Mouse (Mus musculus): ENCODE measurements at regions not wholly inside any gene's neighbourhood (a gene's known extent, or its start where the extent isn't known, plus 50 kb on each side); places are given as distances from the start of the nearest gene placed in this dataset.

DNA sequence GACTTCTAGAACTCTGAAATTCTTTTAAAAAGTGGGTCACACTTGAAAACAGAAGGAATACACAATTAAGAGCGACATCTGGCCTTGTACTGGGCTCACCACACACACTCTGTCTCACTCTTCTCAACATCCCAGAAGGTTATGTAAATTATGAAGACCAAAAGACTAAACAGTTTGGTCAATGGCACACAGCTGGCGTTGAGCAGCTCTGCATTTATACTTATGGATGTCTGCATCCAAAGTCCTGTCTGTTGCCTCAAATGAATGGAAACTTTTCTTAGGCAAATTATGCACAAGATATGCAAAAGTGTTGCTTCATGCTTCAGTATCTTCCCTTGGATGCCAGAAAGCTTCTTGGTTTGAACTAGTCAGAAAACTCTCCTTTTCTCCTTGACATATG is 323.5 kb downstream of the Ppp3ca start:
- DNase-seq (ENCODE audit: low spot score): no peak

DNA sequence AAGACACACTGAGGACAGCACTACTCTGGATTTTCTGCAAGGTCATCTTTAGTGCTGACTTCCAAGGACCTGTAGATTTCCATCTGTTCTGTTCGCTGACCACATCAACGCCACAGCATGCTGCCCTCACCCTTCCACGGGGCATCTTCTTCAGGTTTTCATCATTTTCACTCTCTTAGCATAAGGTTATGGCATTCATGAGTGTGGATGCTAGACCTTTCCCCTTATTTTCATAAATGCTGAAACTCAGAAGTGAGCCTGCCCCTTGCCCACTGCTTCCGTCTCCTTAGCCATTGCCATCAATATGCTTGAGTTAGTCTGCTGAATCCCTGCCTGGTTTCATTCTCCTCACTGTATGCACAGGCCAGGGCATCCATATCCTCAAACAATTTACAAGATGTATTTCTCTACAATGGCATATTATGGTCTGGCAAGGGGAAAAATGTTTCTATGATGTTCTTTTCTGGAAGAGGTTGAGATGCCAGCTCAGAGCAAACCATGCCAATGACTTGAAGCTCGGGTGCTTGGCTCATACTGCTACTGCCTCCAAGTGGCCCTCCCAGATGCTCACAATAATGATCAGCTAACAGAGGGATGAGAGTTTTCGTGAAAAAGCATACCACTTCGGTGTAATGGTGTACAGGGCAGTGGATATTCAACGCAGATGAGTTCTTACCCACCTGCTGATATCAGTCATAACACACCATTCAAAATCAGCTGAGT is 324.6 kb downstream of the Ppp3ca start:
- no peak for DNase-seq (ENCODE audit: low spot score)

DNA sequence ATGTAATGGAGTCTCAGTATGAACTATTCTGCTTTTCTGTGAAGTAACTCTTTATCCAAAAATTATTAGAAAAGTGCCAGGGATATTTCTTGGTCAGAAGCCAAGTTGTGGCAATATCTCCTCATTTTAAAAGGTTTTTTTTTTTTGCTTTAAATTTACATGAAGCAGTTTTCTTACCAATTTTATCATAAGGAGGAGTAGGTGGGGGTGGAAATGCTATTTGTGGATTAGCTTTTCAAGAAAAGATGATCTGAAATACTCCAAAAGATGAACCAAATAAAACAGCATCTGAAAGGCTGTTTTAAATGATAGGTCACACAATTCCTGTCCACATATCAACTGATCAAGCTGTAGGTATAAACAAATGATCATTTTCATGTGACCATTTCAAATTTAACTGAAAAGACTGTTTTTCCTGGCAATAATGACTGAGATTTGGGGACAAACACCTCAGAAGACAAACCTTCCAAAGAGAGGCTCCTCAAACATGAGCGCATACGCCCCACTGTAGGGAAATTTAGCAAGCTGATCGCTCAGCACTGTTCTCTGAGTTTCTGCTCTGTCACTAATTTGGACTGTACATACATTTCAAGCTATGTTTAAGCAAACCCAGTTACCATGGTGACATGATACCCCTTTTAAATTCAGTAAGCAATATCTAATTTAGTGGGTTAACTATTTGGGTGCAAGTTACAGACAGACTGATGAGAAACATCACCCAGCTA is 325.8 kb downstream of the Ppp3ca start:
- no peak for DNase-seq (ENCODE audit: low spot score)

DNA sequence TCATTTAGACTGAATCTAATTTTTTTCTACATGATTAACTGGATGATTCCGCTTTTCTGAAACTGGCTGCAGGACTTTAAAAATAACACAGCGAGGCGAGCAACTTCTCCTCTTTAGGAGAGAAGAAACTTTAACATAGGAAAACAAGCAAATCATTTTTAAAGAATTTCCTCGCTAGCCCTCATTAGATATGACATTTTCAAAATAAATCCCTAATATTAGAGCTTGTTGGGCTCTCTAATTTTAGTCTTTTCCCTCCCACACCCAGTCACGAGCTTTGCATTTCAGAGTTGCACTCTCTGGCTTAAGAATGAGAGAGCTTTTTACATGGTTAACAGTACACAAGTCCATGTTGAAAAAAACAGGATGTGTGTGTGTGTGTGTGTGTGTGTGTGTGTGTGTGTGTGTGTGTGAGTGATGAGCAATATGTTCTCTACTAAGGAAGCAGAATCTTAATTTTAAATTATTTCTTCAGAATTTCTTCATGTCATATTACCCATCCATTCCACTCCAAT is 326.5 kb downstream of the Ppp3ca start:
- no peak for DNase-seq (ENCODE audit: low spot score)

GRCm38 (mm10) chr3:137011551-137011950 is 329.3 kb upstream of the Emcn start:
- no peak for DNase-seq (ENCODE audit: low spot score)

DNA sequence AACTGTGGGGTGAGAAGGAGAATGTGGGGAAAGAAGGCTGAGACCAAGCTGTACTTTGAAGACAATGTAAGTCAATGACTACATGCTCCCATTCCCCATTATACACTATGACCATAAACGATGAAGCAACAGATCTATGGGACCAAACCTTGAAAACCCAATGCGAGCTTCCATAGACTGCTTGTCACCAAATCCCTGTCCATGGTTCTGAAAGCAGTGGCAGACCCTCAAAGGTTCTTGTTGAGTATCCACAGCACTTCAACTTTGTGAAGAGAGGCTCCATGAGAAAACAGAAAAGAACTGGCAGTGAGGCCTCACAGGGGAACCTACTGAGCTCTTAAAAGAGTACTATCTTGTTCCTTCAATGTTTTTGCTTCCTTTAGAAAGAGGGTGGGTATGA is 326.2 kb upstream of the Emcn start:
- no peak for DNase-seq (ENCODE audit: low spot score)

- no peak for DNase-seq (ENCODE audit: low spot score)
Observed at GRCm38 (mm10) chr3:137015199-137015598, 325.7 kb upstream of the Emcn start.

GRCm38 (mm10) chr3:137019971-137020634 is 320.8 kb upstream of the Emcn start:
- no peak for DNase-seq (ENCODE audit: low spot score)

DNA sequence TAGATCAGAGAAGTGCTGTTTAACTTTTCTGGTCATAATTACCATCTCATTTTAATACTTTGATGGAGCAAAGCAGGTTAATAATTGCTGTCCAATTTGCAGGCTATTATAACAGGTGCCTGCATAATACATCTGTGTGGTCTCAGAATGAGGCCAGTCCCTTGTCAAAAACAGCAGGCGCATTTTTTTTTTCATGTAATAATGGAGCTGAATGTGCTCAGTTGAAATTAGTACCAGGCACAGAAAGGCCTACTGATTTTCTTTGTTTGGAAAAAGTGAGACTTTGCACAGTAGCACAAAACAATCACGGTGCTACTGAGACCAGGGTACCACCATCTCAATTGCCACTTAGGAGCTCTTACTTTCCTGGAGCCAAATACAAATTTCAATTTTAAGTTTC is 311.3 kb upstream of the Emcn start:
- DNase-seq (ENCODE audit: low spot score): no peak

DNA sequence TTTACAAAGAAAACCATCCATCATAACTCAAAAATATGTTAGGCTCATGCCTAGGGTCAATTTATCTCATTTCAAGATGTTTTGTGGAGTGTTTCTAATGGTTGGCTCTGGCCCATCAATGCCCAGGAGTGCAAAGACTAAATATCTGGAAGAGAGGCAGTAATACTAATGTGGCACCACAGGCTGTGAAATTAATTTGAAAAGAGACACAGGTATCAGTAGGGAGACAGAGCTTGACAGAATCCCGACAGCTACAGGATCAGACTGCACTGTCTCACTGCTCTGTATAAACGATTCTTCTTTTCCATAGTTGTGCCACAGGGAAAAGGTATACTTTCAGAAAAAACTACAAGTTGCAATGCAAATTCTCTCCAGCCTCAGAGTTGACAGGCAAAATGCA is 308.1 kb upstream of the Emcn start:
- DNase-seq (ENCODE audit: low spot score): no peak

DNA sequence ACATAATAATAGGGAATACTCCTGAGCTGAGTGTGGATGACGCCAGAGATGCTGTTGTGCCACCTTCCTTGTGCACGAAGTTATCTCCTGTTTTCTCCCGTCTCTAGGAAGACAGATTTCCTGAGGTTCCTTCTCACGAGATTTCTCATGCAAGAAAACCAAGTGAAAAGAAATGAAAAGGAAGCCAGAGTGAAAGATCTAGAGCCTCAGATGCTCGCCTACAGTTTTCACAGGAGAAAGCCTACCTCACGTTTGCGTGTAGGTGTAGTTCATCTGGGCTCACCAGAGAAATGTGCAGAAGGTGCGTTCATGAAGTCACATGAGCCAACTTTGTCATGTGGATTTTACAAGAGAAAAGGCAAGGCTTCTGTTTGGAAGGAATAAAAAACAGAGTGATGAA is 301.2 kb upstream of the Emcn start:
- no peak for DNase-seq (ENCODE audit: low spot score)

DNA sequence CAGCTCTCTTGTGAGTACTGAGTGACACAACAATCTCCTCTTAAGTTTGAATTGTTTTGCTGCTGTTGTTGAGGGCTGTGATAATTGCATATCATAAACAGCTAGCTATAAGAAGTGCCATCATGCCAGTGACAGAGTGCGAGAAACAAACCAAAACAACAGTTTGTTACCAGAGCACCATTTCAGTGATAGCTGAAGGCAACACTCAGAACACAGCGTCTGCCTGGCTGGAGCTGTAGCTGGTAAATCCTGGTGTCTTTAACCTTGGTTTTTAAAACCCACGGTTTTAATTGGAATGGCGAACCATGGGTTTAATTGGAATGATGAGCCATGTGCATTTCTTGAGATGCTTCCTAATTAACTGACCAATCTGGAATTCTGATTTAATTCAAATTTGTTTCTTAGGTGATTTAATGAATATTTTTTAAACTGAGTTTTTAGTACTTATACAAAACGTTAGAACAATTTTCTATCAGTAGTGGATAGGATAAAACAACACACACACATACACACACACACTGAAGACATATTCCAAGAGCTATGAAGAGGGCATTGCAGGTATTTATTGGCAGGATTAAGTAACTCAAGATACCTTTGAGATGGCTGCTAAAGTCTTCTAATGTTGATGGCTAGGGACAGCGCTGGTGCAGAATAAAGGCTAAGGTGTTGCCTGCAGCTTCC is 284.2 kb upstream of the Emcn start:
- no peak for DNase-seq (ENCODE audit: low spot score)

- no peak for DNase-seq (ENCODE audit: low spot score)
Observed at GRCm38 (mm10) chr3:137057225-137057910, 283.5 kb upstream of the Emcn start.

DNA sequence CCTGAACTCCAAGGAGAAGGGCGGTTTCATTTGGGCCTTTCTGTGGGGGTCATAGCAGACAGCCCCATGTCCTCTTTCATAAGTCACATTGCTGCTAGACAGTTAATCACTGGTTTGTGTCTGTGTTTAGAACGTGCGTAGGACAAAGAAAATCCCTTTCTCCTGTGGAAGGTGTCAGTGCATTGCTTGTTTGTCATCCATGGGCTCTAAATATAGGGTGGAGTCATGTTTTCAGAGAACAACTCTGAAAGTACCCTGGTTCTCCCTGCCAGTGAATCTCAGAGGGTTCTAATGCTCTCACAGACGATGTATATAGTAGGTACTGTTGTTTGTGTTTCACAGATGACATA is 283.0 kb upstream of the Emcn start:
- no peak for DNase-seq (ENCODE audit: low spot score)

DNA sequence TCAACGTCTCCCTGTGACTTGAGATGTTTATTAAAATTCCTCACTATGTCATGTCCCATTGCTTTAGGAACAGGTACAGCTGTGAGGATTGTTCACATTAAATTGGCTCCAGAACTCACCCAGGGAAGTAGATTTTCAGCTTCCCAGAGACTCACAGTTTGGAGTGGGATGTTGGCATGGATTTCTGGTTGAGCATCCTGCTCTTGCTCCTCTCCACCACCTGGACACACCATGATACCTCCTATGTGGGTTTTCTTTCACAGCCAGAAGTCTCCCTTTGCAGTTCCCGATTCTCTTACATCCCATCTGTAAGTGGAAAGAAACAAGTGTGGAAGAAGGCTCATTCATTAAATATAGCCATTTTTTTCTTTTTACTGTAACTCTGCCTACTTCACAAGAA is 278.8 kb upstream of the Emcn start:
- no peak for DNase-seq (ENCODE audit: low spot score)

DNA sequence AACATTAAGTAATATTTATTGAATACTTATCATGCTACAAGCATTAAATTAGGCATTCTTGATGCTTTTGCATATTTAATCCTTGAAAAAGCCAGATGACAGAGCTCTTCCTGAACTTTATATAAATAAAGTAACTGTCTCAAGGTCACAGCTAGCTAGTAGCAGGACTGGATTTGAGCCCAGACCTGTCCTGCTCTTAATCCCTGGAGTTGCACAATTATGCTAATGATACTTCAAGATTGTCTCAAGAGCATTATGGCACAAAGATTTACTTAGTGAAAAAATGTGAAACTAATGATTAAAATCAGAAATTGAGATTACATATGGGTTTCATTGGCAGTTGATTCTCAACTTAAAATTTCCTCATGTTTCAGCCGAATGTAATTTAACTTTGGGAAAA is 273.5 kb upstream of the Emcn start:
- DNase-seq (ENCODE audit: low spot score): no peak

GRCm38 (mm10) chr3:137069334-137069733 is 271.5 kb upstream of the Emcn start:
- no peak for DNase-seq (ENCODE audit: low spot score)

DNA sequence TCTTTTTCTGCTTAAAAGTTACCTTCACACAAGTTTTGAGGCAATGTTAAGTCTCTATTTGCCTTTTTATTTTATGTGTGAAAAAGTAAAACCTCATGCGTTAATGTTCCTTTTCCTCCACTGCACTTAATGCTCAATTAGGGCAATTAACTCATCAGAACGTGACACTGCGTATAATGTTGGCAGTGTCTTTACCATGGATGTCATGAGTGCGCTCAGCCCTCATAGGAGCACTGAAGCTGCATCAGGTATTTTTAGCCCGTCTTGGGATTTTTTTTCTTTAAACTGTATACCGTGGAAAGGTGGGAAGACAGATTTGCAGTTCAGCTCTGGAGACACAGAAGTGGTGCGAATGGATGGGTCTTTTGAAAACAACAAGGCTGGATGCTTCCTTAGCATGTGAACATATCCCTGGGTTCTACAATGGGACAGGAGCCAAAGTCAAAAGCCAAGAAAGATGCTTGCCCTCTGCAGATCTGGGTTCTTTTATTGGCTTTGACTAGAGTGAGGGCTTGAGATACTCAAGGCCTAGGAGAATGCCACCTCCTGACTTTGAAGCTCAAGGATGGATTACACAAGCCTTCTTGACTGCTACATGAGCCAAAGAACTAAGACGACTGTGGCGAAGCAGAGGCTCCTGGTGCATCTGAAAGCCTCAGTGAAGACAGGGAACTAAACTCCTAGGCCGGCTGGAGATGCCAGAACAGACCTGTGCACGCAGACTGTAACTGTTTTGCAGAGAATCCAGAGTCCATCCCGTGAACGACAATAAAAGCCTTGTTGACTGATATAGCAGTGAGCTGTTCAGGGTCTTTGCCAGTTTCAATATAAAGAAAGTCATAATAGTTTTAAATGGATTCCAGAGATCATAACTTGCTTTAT is 262.9 kb upstream of the Emcn start:
- DNase-seq (ENCODE audit: low spot score): no peak

GRCm38 (mm10) chr3:137078600-137078975 is 262.3 kb upstream of the Emcn start:
- DNase-seq (ENCODE audit: low spot score): no peak

GRCm38 (mm10) chr3:137086896-137087295 is 254.0 kb upstream of the Emcn start:
- DNase-seq (ENCODE audit: low spot score): no peak
